Mouse (Mus musculus) heart, adult 9 months (tissue): ENCODE results near the gene Pycr1.
A peak's percentile ranks its signal among the peaks of the same experiment; 100 is the strongest.

ENCODE experiments used
- DNase-seq, 2 experiments: peaks; one replicate each; pipeline ENCODE4 v3.0.0; 2022; ENCODE audit warnings: low spot score in 2 of 2

Pycr1 gene

DNA sequence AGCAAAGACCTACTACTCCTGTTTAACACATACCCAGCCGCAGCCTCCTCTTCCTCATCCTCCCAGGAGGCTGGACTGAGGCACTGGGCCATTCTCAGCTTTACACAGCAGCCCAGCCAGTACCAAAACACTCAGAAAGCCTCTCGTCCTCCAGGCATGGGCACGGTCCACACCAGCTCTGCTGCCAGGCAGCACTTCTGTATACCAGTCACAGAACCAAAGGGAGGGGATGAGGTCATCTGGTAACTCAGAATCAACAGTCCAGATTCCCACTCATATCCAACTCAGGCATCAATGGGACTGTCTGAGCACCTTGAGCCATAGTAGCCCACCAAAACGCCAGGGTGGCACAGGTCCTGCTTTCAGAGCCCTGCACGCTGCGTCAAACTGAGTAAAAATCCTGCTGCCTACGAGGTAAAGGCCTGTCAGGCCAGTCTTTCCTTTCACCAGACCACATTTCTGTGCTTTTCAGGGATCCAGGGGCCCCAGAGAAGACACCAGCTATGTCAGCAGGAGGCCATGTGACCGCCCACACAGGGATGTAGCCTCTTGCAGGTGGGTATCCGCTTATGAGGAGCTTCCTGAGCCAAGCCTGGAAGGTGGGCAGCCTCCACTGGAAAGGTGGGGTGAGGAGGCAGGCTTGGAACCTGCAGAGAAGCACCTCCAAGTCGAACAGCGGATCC lies 16.6 kb downstream of the Pycr1 start:
- no peak for DNase-seq

- DNase-seq = no peak
Measured at GRCm38 (mm10) chr11:120625152-120625775, 18.3 kb downstream of the Pycr1 start, which contains the start of gene Sirt7. TSS of gene Sirt7 (minus strand) at chr11:120625240.

DNA sequence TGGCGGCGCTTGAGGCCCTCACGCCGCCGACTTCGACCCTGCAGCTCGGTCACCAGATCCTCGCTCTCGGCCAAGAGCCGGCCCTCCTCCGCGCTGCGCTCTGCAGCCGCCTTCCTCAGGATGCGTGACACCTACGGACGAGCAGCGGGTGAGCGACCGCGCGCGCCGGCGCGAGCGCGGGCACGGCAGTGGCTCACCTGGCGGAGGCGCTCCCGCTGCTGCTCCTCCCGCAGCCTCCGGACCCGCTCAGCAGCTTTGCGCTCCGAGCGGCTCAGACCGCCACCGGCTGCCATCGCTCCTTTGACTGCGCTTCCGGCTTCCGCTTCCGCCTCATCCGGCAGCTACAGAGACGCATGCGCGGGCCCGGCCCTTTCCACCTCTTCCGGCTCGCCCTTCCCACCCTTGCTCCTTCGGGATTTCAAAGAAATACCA lies 18.9 kb downstream of the Pycr1 start:
- peak; percentile 84 for DNase-seq

GRCm38 (mm10) chr11:120623961-120624679 lies 19.4 kb downstream of the Pycr1 start:
- no peak for DNase-seq

- DNase-seq = no peak
Measured at GRCm38 (mm10) chr11:120622805-120623204, 20.8 kb downstream of the Pycr1 start.

DNA sequence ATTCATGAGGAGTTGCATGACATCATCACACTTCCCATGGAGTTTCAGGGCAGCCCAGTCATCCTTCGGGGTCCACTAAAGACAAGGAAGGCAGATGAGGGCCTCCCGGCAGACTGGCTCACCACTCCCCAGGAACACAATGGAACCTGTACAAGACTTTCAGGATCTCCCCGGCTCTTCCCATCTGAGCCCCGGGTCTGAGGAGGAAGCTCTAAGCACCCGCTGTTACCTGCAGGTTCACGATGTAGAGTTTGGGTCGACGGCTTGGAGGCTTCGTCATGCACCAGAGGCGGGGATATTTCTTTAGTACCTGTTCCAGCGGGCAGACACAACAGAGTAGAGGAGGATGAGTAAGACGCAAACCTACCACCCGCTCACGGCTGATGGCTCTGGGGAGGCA lies 23.4 kb downstream of the Pycr1 start:
- no peak for DNase-seq

DNA sequence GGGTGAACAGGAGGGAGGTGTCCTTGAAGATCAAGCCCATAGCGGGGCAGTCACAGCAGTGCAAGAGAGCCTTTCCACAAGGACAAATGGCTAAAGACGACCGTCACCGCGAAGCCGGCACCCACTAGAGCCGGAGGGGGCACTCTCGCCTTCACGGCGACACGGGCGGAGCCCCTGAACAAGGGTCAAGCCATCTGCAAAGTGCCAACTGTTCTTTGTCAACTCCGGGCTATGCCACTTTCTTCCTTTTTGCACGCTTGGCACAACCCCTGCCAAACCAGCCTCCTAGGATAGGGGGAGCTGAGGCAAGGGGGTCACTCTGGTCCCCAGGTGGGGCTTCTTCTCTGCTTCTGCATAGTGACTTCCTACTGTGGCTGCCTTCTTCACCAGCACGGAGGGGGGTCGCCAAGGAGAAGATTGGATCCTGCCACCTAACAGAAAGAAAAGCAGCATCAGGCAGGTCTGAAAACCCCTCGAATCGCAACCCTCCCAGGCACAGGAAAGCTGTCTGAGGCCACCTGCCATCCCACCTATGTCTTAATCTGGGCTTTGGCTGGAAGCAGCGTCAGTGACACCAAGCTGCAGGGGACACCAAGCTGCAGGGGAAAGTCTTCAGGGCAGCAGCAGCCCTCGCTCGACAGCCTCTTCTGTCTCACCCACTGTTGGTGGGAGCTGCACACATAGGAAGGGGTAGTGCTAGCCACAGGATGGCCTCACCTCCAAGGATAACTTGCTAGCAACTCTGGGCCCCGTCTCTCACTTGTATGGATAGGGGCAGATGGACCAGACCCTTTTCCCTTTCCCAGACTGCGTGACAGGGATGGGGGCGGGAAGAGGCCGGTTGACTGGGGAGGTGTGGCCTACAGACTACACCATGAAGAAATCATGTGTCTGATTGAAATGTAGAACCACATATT lies 24.7 kb downstream of the Pycr1 start:
- no peak for DNase-seq

DNA sequence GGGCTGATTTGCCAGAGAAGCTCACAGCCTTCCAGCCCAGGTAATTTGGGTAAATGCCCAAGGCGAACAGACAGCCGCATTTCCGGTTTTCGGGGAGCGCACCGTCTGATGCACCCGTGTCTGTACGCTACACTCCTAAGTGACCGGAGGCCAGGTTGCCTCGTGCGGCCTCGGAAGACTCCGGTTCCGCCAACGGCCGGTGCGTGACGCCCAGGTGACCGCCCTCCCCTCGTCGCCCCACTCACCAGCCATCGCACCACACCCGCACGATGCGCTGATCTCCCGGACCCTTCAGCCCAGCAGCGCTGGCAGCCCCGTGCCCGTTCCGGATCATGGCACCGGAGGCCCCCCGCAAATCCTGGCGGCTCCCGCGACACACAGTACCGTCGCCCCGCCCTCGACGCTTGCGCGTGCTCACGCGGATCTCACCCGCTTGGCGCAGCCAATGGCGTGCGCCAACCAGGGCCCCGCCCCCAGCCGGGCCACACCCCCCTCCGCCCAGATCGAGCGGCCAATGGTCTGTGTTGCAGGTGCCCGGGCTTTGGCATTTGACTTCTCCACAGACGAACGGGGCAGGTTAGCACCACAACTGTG lies 26.0 kb downstream of the Pycr1 start, which contains the start of gene Pcyt2:
Pcyt2 (minus strand) TSS at position 418 of the 594 bp plus-strand sequence.
- peak; percentile 85 to 86 for DNase-seq

- DNase-seq = no peak
Measured at GRCm38 (mm10) chr11:120616617-120617294, 26.8 kb downstream of the Pycr1 start.

DNA sequence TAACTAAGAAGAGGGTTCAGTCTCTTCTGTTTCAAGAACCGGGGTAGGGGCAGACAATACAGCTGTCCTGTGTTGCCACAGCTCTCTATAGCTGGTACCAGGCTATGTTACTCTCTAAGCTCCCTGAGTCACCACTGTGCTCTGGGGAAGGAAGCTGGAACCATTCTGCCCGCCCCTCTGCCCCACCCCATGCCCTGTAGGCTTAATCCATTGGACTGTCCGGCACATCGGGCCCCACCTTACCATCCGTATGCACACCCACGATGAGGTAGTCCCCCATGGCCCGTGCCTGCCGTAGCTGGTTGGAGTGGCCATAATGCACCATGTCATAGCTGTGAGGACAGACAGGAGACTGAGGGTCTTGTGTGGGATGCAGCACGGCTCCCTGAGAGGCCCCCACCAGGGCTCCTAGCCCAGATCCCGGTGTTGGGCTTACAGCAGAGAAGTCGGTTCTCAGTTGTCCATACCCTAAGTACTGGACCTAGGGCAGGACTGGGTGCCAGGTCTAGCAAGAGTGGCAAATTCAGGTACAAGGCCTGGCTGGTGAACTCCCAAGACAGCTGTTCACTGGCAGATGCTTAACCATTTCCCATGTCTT lies 27.9 kb downstream of the Pycr1 start:
- DNase-seq = no peak

GRCm38 (mm10) chr11:120615167-120615566 lies 28.4 kb downstream of the Pycr1 start:
- DNase-seq = no peak

DNA sequence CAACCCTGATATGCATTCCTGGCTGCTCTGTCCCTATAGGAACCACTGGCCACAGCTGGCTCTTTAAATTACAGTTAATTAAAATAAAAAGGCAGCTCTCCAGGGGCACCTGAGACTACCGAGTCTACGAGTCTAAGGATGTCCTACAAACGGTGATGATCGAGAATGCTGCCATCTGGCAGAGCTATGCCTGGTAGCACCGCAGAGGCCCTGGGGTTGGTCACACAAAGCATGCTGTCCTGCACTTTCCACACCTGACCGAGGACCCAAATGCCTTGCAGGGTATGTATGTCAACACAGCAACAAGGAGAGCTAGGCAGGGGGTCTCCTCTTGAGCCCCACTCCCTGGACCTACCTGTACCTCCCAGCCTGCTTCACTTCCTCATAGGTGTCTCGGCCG lies 29.6 kb downstream of the Pycr1 start:
- DNase-seq = no peak

GRCm38 (mm10) chr11:120613481-120613972 lies 30.0 kb downstream of the Pycr1 start:
- no peak for DNase-seq

DNA sequence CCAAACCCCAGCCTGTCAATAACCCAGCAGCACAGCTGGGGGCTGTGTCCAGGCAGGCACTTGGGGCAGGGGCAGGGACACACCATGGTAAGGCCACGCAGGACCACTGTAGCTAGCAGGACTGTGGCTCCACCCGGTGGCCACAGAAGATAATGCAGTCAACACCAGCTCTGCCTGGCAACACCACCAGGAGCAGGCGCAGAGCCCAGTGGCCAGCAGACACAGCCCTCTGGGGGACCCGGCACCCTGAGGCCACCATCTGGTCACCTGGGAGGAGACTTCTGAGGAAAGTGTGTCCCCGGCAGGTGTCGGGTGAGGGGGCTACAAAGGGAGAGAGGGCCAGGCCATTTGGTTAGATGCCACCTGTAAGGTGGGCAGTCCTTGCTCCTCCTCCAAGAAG lies 30.8 kb downstream of the Pycr1 start:
- peak; percentile 57 to 65 for DNase-seq

GRCm38 (mm10) chr11:120610477-120611046 lies 33.0 kb downstream of the Pycr1 start:
- DNase-seq = no peak

DNA sequence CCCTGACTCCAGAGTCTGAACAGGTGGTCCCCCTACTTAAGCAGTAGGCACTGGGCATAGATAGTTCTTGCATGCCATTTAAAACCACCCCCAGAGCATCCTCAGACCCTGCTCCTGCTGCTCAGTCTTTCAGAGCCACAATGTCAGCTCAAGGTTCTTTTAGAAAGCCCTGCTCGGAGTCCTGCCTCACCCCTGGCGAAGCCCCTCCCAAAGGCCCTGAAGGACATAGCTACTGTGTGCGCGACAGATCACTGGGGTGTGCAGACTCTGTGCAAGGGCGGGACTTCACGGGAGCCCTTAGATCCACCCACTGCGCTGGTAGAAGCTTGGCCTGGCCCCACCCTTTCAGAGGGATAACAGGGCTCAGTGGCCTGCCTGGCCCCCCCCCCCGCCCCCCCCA lies 34.3 kb downstream of the Pycr1 start:
- DNase-seq = no peak

DNA sequence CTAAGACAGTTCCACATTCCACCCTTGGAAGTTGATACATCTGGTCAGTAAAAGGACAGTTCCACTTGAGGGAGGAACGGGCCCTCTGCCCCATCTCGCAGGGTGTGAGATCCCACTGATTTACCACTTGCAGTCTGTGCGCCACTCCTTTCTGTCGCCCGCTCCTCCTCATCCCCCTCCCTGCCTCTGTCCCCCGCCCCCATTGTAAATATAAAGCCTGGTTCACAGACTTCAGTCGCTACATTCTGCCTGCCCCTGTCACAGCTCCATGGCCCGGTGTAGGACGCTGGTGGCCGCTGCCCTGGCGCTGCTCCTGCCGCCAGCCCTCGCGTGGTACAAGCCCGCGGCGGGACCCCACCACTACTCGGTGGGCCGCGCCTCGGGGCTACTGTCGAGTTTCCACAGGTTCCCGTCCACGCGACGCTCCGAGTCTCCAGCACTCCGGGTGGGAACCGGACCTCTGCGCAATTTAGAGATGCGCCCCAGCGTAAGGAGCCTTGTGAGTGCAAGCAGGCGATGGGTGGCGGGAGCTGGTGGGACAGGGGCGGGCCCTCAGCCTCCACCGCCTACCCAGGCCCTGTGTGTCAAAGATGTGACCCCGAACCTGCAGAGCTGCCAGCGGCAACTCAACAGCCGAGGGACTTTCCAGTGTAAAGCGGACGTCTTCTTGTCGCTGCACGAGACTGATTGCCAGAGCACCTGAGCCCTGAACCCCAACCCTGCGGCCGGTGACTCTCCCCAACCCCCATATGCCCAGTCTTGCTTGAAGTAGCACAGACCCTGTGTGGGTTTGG lies 35.1 kb downstream of the Pycr1 start, which contains the start of gene Npb:
Npb (plus strand) TSS at position 237 of the 794 bp plus-strand sequence.
- DNase-seq = no peak

GRCm38 (mm10) chr11:120606764-120607163 lies 36.8 kb downstream of the Pycr1 start:
- no peak for DNase-seq

- DNase-seq = no peak
Measured at GRCm38 (mm10) chr11:120605667-120606066, 37.9 kb downstream of the Pycr1 start.
